Mouse (Mus musculus) adrenal gland, postnatal 4 days (tissue): ENCODE data around the gene Lhfp. TPM values are rescaled to one million over a fixed set of nuclear protein-coding genes. Genes with fewer than 3 reads are reported as not detected.

Source experiments
- DNase-seq, 2 experiments: peaks; one replicate each; pipeline ENCODE4 v3.0.0; 2021 to 2022; ENCODE audit warnings: low spot score in 2 of 2, mixed read lengths in 2 of 2
- total RNA-seq, 2 experiments: library from RNA; stranded (reverse); gene quantifications; 2 replicates each; pipeline ENCODE4 v1.2.3; 2021

Gene Lhfp
- total RNA-seq, 2 experiments from 2014 or later, result 38.3 to 40.6 TPM

DNA sequence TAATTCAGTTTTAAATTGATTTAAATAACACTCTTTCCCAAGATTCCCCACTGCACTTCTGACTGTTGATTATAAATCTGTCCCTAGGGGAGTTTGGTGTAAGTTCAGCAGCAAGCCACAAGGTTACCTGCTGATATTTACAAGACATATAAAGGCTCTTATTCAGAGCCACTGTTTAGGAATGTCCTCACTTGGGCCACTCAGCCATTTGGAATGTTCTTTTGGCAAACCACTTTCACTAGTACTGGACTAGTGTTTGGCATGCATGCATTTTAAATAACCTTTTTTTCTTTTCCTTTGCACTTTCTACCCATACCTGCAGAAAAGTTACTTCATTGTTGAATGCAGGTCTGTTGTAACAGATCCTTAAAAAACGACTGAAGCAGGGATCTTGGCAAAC is 109.8 kb downstream of the Lhfp start:
- no peak for DNase-seq

DNA sequence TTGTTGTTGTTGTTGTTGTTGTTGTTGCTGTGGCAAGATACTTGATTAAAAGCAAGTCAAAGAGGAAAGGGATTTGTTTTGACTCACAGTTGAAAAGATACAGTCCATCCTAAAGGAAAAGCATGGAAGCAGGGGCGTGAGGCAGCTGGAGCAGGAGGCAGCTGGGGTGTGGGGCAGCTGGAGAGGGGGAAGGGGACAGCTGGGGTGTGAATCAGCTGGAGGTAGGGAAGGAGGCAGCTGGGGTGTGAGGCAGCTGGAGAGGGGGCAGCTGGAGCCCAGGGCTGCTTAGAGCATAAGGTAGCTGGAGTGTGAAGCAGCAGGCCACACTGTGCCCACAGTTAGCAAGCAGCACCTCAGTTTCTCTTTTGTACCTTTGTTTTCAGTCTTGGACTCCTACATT is 110.3 kb downstream of the Lhfp start:
- DNase-seq, result no peak

- no peak for DNase-seq
Observed at GRCm38 (mm10) chr3:53161963-53162362, 120.6 kb downstream of the Lhfp start.

GRCm38 (mm10) chr3:53165281-53165680 is 124.0 kb downstream of the Lhfp start:
- no peak for DNase-seq

DNA sequence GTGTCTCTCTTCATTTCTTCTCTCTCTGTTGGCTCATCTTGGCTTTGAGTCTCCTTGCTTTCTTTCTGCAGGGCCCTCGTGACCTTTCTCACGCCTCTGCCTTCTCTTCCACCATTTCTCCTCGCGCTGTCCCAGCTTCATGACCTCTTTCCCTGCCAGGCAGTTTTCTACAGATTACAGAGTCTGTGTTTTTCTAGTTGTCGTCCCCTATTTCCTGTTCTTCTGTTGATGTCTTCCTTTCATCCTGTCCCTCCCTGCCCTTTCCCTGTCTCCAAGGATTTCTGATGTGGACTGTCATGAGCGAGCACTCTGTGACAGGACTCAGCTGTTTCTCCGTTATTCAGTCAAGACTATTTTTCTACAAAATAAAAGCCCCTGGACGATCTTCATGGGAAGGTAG is 124.7 kb downstream of the Lhfp start:
- no peak for DNase-seq

DNA sequence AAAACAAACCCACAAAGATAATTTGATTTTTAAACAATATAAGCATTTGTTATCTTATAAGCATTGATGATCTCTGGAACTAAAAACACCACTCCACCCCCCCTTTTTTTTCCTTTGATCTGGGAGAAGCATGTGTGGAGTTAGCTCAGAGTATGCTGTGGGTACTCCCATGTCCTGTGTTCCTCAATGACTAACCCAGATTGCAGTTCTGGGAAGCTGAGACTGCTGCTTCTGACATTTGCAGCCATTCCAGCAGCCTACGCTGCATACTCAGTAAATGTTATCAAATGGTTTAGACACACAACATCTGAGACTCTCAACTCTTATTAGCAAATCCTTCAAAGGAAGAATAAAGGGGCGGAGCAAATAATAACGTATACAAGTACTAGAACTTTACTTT is 128.2 kb downstream of the Lhfp start:
- DNase-seq, result no peak

GRCm38 (mm10) chr3:53173310-53174063 is 132.2 kb downstream of the Lhfp start:
- no peak for DNase-seq

- DNase-seq, result no peak
Observed at GRCm38 (mm10) chr3:53179936-53180335, 138.6 kb downstream of the Lhfp start.

GRCm38 (mm10) chr3:53185439-53185838 is 144.1 kb downstream of the Lhfp start:
- DNase-seq, result no peak

DNA sequence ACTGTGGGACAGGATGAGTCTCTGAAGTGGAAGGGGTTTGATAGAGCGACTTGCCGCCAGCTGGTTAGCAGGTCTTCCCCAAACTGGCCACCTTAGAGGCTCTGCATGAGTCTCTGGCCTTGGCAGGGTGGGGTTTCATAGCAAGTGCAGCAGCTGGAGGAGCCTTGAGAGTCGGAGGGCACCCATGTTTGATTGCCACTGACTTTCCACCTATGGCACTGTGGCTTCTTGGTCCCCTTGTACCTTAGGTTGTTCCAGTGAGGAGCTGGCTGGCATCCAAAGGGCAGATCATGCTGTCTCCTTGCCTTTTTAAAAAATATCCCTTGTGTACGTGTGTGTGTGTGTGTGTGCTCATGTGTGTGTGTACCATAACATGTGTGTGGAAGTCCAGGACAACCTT is 152.1 kb downstream of the Lhfp start:
- DNase-seq, result no peak

- DNase-seq, result no peak
Observed at GRCm38 (mm10) chr3:53195666-53196107, 154.4 kb downstream of the Lhfp start.

DNA sequence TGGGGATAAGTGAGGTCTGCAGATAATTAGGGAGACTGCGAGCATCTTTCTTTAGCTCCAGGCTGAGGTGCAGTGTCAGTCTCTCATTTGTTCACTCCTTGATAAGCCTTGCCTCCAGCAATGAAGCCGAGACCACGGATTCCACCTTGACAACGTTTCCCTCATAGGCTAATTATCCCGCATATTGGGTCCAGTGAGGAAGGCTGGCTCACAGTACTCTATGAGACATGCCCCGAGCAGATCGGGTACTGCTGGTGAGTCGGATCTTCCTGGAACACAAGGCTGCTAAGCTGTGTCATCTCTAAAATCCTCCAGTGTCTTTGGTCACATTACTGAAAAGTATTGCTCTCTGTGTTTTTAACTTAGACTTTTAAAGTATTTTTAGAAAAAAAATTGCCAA is 158.8 kb downstream of the Lhfp start:
- no peak for DNase-seq

GRCm38 (mm10) chr3:53200853-53201252 is 159.5 kb downstream of the Lhfp start:
- DNase-seq, result no peak

GRCm38 (mm10) chr3:53201670-53202069 is 160.3 kb downstream of the Lhfp start:
- no peak for DNase-seq

- no peak for DNase-seq
Observed at GRCm38 (mm10) chr3:53202184-53202583, 160.9 kb downstream of the Lhfp start.

DNA sequence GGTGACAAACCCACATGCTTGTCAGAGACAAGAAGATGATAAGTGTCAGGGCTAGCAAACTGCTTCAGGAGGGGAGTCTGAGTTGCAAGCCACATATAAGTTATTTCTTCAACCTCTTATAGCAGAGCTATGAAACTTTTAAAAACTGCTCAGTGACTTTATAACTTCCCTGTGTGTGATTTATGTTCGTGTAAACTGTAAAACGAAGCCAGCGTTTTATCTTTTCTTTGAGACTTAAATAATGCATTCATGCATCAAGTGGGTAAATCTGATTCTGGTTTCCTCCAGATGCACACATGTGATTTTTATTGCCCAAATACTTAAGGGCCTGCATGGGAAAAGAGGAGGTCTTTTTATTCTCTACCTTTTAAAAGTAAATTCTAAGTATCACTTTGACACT is 161.4 kb downstream of the Lhfp start:
- no peak for DNase-seq

DNA sequence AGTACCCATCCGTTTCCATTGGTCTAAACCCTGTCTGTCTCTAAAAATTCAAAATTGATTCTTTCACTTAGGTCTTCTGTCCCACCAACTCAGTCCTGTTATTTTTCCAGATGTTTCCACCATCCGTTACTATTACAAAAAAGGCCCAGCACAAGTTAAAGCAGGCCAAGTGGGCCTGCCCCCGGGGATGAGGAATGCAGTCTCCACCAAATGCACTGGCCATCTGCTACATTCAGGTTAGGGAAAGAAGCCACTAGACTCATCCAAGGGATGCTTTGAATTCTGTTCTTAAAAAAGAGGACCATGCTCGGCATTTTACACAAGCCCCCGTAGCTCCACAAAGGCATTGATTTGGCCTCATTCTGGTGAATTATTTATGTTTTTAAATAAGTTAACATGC is 162.3 kb downstream of the Lhfp start:
- no peak for DNase-seq

DNA sequence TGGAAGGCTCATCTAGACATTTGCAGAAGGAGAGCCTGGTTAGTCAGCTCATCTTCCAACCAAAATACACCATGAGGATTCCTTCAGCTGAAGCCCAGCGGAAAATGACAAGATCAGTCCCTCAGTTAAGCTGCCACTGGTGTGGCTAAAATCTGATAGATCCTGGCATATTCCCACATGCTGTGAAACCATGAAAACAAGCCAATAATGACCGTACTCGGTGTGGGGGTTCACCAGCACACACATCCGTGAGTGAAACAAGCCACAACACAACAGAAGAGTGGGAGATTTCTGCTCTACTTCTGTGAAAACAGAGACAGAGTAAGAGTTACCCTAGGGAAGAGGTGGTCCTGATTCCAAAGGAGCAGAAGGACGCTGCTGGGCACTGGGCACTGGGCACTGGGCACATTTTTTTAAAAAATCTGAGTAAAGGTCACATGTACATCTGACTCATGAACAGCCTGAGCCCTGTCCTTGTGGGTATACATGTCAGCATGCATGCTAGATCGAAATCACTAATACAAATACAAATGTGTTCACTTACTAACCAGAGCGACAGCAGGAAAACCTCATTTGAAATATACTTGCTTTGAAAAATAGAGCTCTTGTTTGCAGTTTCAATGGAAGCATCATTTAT is 163.1 kb downstream of the Lhfp start:
- no peak for DNase-seq

DNA sequence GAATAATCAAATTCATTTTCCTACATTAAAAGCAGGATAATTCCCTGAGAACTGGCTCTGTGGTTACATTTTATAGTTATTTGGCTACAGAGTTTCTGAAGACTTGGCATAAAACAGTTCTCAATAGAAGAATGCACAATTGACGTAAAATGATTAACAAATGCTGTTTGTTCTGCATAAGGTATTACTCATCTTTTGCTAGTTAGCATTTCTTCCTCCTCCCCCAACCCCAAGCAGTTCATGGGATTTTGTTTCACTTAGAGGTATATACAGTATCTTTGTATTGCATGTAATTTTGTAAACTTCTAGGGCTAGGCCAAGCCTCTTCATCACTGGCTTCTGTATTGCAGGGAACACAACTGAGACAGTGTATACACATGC is 163.6 kb downstream of the Lhfp start:
- no peak for DNase-seq

GRCm38 (mm10) chr3:53205706-53206105 is 164.4 kb downstream of the Lhfp start:
- no peak for DNase-seq

DNA sequence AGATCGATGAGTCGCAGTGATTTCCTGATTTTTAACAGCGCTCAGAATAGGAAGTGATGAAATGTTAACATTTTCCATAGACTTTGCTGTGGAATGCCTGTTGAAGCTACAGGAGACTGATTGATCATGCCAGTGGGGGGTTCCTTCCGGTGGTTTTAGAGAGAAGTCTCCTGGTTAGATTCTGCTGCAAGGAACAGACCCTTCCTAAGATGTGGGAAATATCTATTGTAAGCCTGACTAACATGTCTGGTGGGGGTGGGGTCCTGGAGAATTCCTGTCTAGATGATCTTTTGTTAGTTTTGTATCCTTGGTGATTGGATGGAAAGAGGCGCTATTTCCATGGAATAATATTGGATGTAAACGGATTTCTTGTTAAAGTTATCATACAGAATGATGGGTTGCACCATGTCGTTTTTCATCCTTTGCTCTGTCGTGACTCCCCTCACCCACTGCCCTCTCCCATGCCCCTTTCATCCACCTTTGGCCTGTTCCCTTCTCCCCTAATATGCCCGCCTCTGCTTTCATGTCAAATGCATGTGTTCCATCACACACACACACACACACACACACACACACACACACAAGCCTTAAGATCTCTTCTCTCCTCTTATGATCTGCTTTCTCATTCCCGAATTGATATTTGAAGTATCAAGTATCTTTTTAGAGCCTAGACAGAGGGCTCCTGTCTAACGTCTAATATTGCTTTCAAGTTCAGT is 165.3 kb downstream of the Lhfp start:
- DNase-seq, result no peak

- DNase-seq, result no peak
Observed at GRCm38 (mm10) chr3:53207225-53207528, 165.8 kb downstream of the Lhfp start.
